Mouse (Mus musculus): ENCODE measurements around the gene Prima1. TPM values are rescaled to one million over a fixed set of nuclear protein-coding genes. Genes with fewer than 3 reads are reported as not detected.

The Prima1 gene
- polyA plus RNA-seq, 1 experiment from 2014 or later, result 0.13 TPM

GRCm38 (mm10) chr12:103252901-103253434 is 11.0 kb upstream of the Prima1 start:
- DNase-seq (ENCODE audit: low spot score) (no peak), ATAC-seq (no peak)
- H3K9me3 ChIP-seq (ENCODE audit: low read length), result no peaks in the 10 kb centered on the region
- H3K4me1 ChIP-seq (ENCODE audit: insufficient read depth, low read depth, low read length), result no peaks in the 10 kb centered on the region
- no peak overlapping the region for H3K9ac ChIP-seq (replicated peaks; ENCODE audit: low read depth)
- no peaks in the 10 kb centered on the region for H3K27me3 ChIP-seq (replicated peaks; ENCODE audit: insufficient read depth, low read length)
- H3K27ac ChIP-seq (ENCODE audit: low read length), result no peak overlapping the region
- no peak overlapping the region for H3K4me2 ChIP-seq (replicated peaks; ENCODE audit: low read depth, low read length)
- no peak for TF ChIP-seq EP300 (IDR thresholded peaks at IDR 0.05)
- no peak for TF ChIP-seq CTCF (IDR thresholded peaks at IDR 0.05)
- no peak overlapping the region for H3K4me3 ChIP-seq (ENCODE audit: low read depth, low read length)
- WGBS, result 76% methylated on average over 8 of the region's 8 CpGs
- no peaks in the 10 kb centered on the region for H3K36me3 ChIP-seq (ENCODE audit: insufficient read depth, low read length)

- WGBS, result 66% methylated on average over 5 of the region's 5 CpGs
- ATAC-seq, result no peak
- no peak overlapping the region for H3K27ac ChIP-seq (ENCODE audit: low read length)
- H3K4me1 ChIP-seq (ENCODE audit: insufficient read depth, low read depth, low read length), result no peaks in the 10 kb centered on the region
- H3K9me3 ChIP-seq (ENCODE audit: low read length), result no peaks in the 10 kb centered on the region
- no peaks in the 10 kb centered on the region for H3K27me3 ChIP-seq (replicated peaks; ENCODE audit: insufficient read depth, low read length)
- DNase-seq (ENCODE audit: low spot score), result no peak
- H3K9ac ChIP-seq (replicated peaks; ENCODE audit: low read depth), result no peak overlapping the region
- H3K4me2 ChIP-seq (replicated peaks; ENCODE audit: low read depth, low read length), result no peak overlapping the region
- H3K36me3 ChIP-seq (ENCODE audit: insufficient read depth, low read length), result no peaks in the 10 kb centered on the region
- no peak for TF ChIP-seq EP300 (IDR thresholded peaks at IDR 0.05)
- no peak for TF ChIP-seq CTCF (IDR thresholded peaks at IDR 0.05)
- H3K4me3 ChIP-seq (ENCODE audit: low read depth, low read length), result no peak overlapping the region
Observed at GRCm38 (mm10) chr12:103251151-103251550, 9.2 kb upstream of the Prima1 start.

GRCm38 (mm10) chr12:103250333-103250732 is 8.4 kb upstream of the Prima1 start:
- 72% methylated on average over 6 of the region's 6 CpGs for WGBS
- no peak overlapping the region for H3K27ac ChIP-seq (ENCODE audit: low read length)
- no peak for DNase-seq (ENCODE audit: low spot score)
- H3K36me3 ChIP-seq (ENCODE audit: insufficient read depth, low read length), result no peaks in the 10 kb centered on the region
- H3K4me1 ChIP-seq (ENCODE audit: insufficient read depth, low read depth, low read length), result no peaks in the 10 kb centered on the region
- H3K4me2 ChIP-seq (replicated peaks; ENCODE audit: low read depth, low read length), result no peak overlapping the region
- no peak for TF ChIP-seq EP300 (IDR thresholded peaks at IDR 0.05)
- no peak for TF ChIP-seq CTCF (IDR thresholded peaks at IDR 0.05)
- H3K9ac ChIP-seq (replicated peaks; ENCODE audit: low read depth), result no peak overlapping the region
- H3K27me3 ChIP-seq (replicated peaks; ENCODE audit: insufficient read depth, low read length), result no peaks in the 10 kb centered on the region
- no peak overlapping the region for H3K4me3 ChIP-seq (ENCODE audit: low read depth, low read length)
- ATAC-seq, result no peak
- H3K9me3 ChIP-seq (ENCODE audit: low read length), result no peaks in the 10 kb centered on the region

GRCm38 (mm10) chr12:103243041-103243440 is 1.1 kb upstream of the Prima1 start:
- H3K36me3 ChIP-seq (ENCODE audit: insufficient read depth, low read length), result no peaks in the 10 kb centered on the region
- peaks cover 20% of the 10 kb centered on the region for H3K27me3 ChIP-seq (replicated peaks; ENCODE audit: insufficient read depth, low read length)
- 9% methylated on average over 11 of the region's 11 CpGs for WGBS
- H3K4me3 ChIP-seq (ENCODE audit: low read depth, low read length), result no peak overlapping the region
- no peak overlapping the region for H3K27ac ChIP-seq (ENCODE audit: low read length)
- H3K9ac ChIP-seq (replicated peaks; ENCODE audit: low read depth), result no peak overlapping the region
- no peaks in the 10 kb centered on the region for H3K4me1 ChIP-seq (ENCODE audit: insufficient read depth, low read depth, low read length)
- TF ChIP-seq EP300 (IDR thresholded peaks at IDR 0.05) (no peak), CTCF (IDR thresholded peaks at IDR 0.05) (no peak)
- no peak for DNase-seq (ENCODE audit: low spot score)
- H3K4me2 ChIP-seq (replicated peaks; ENCODE audit: low read depth, low read length), result peak overlapping the region; percentile 88; the same call in 1 of the 2 replicates
- no peak for ATAC-seq
- H3K9me3 ChIP-seq (ENCODE audit: low read length), result no peaks in the 10 kb centered on the region

GRCm38 (mm10) chr12:103242591-103243025 is 658 bp upstream of the Prima1 start:
- Histone ChIP-seq H3K27me3 (replicated peaks; ENCODE audit: insufficient read depth, low read length) (peaks cover 20% of the 10 kb centered on the region), H3K4me2 (replicated peaks; ENCODE audit: low read depth, low read length) (peak overlapping the region; percentile 88), H3K4me3 (ENCODE audit: low read depth, low read length) (peak overlapping the region; percentile 55), H3K27ac (ENCODE audit: low read length) (no peak overlapping the region), H3K9me3 (ENCODE audit: low read length) (no peaks in the 10 kb centered on the region), H3K4me1 (ENCODE audit: insufficient read depth, low read depth, low read length) (no peaks in the 10 kb centered on the region), H3K9ac (replicated peaks; ENCODE audit: low read depth) (0 out of 2 replicates have a peak overlapping the region, but pooled peaks have one; percentile 8), H3K36me3 (ENCODE audit: insufficient read depth, low read length) (no peaks in the 10 kb centered on the region)
- DNase-seq (ENCODE audit: low spot score) (peak; percentile 62), ATAC-seq (peak; percentile 77)
- TF ChIP-seq CTCF (IDR thresholded peaks at IDR 0.05) (peak; percentile 52), EP300 (IDR thresholded peaks at IDR 0.05) (no peak)
- 5% methylated on average over 26 of the region's 34 CpGs for WGBS

GRCm38 (mm10) chr12:103241311-103242082 is 453 bp downstream of the Prima1 start:
- DNase-seq (ENCODE audit: low spot score), result no peak
- Histone ChIP-seq H3K36me3 (ENCODE audit: insufficient read depth, low read length) (no peaks in the 10 kb centered on the region), H3K27ac (ENCODE audit: low read length) (no peak overlapping the region), H3K9ac (replicated peaks; ENCODE audit: low read depth) (no peak overlapping the region), H3K4me3 (ENCODE audit: low read depth, low read length) (peak overlapping the region; percentile 55), H3K9me3 (ENCODE audit: low read length) (no peaks in the 10 kb centered on the region), H3K4me2 (replicated peaks; ENCODE audit: low read depth, low read length) (peak overlapping the region; percentile 88), H3K4me1 (ENCODE audit: insufficient read depth, low read depth, low read length) (no peaks in the 10 kb centered on the region), H3K27me3 (replicated peaks; ENCODE audit: insufficient read depth, low read length) (peaks cover 20% of the 10 kb centered on the region)
- ATAC-seq, result no peak; the same call in 1 of the 2 replicates
- TF ChIP-seq CTCF (IDR thresholded peaks at IDR 0.05) (no peak), EP300 (IDR thresholded peaks at IDR 0.05) (no peak)
- 11% methylated on average over 36 of the region's 36 CpGs for WGBS

Measured in lung, postnatal 0 days (tissue).